Mouse (Mus musculus) ES-Bruce4 (cell line): ENCODE measurements around the gene Cdh13.

ENCODE experiments used
- CTCF ChIP-seq: IDR thresholded peaks from one replicate; pipeline ENCODE4 v1.8.1; 2011; ENCODE audit warnings: low read depth, low read length
- EP300 ChIP-seq: IDR thresholded peaks from 2 replicates; pipeline ENCODE4 v1.6.1; 2011; ENCODE audit warnings: low read depth, low read length; ENCODE audit not compliant: insufficient read depth
- POLR2A ChIP-seq: IDR thresholded peaks from one replicate; pipeline ENCODE4 v1.8.1; 2011; ENCODE audit warnings: low read length; ENCODE audit not compliant: insufficient read depth

DNA sequence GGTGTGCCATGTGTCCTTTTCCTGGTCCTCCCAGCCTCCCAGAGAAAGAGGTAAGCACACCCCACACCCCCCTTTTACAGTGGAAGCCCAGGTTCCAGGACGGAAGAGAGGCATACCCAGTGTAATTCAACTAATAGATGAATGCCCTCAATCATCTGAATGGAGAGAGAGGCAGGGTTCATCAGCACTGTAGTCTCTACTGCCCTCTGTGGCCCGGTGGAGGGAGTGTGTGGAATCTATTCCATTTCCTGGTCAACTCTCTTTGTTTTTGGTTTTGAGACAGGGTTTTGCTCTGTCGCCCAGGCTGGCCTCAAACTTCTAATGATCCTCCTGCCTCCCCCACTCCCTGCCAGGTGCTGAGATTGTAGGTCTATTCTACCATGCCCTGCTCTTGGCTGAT is 159.8 kb downstream of the Cdh13 start:
- TF ChIP-seq CTCF (peak; percentile 27), POLR2A (no peak), EP300 (no peak)
